Mouse (Mus musculus): ENCODE data around the gene Gdpgp1. TPM values are rescaled to one million over a fixed set of nuclear protein-coding genes. Genes with fewer than 3 reads are reported as not detected.

Gene Gdpgp1
- total and polyA plus RNA-seq, 3 experiments = 4.0 to 4.6 TPM; not detected in 1

DNA sequence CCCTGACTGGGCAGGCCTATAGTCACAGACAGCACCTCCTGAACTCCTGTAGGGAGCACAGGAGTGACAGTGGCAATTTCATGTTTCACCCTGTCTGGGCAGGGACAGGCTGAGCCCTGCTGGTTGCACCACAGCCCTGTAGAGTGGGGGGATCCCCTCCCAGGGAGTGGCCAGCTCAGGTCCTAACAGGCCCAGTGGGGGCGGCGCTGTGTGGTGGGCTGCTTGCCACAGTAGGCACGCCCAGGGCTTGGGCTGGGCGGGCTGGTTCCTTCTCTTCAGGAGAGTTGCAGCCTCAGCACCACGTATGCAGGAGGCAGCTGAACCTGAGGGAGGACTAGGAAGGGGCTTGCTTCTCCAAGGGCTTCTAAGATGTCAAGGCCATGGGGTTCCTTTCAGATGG is 41.2 kb upstream of the Gdpgp1 start:
- H3K9ac ChIP-seq (ENCODE audit: control insufficient read depth, low read depth, low read length, poor library complexity, severe bottlenecking) = peak overlapping the region; percentile 79
- TF ChIP-seq MYC (IDR thresholded peaks at IDR 0.05; ENCODE audit: low read depth, low read length) (no peak), NRF1 (IDR thresholded peaks at IDR 0.05; ENCODE audit: insufficient read depth, low read depth, low read length, poor library complexity, severe bottlenecking) (no peak), SMC3 (IDR thresholded peaks at IDR 0.05; ENCODE audit: low read depth, low read length) (no peak), NELFE (IDR thresholded peaks at IDR 0.05; ENCODE audit: low read depth, low read length) (0 out of 2 replicates have a peak, but pooled peaks have one; percentile 0), UBTF (IDR thresholded peaks at IDR 0.05; ENCODE audit: borderline replicate concordance, insufficient read depth, low read depth, low read length) (no peak), CHD2 (IDR thresholded peaks at IDR 0.05; ENCODE audit: low read length) (no peak), CHD1 (IDR thresholded peaks at IDR 0.05; ENCODE audit: low read depth, low read length) (no peak), USF1 (IDR thresholded peaks at IDR 0.05; ENCODE audit: low read depth, low read length) (no peak), RAD21 (IDR thresholded peaks at IDR 0.05; ENCODE audit: low read depth, low read length) (no peak)
- peaks cover 7 to 17% of the 10 kb centered on the region in 2 experiments for H3K4me1 ChIP-seq (ENCODE audit: control insufficient read depth in 1 of 2, insufficient read depth in 2 of 2, low read length in 2 of 2)
- H3K27me3 ChIP-seq (ENCODE audit: control insufficient read depth in 1 of 2, insufficient read depth in 2 of 2, low read length in 2 of 2) = no peaks in the 10 kb centered on the region
- peak overlapping the region in 1 of 2 experiments; percentile 88; a peak in 2 of 4 replicates for H3K4me3 ChIP-seq (ENCODE audit: control insufficient read depth in 1 of 2, insufficient read depth in 1 of 2, low read depth in 2 of 2, low read length in 2 of 2)
- no peaks in the 10 kb centered on the region for H3K9me3 ChIP-seq (replicated peaks; ENCODE audit: insufficient read depth, low read length)
- peak; percentile 72 for DNase-seq (ENCODE audit: low read depth, low spot score)
- H3K36me3 ChIP-seq (ENCODE audit: control insufficient read depth in 1 of 2, insufficient read depth in 2 of 2, low read length in 2 of 2) = peaks cover 0 to 11% of the 10 kb centered on the region in 2 experiments; a peak in 2 of 4 replicates
- no peaks in the 10 kb centered on the region; the same call in 1 of the 2 replicates for H3K79me2 ChIP-seq (ENCODE audit: control insufficient read depth, insufficient read depth, low read length, poor library complexity)
- peak overlapping the region; percentile 78 for H3K27ac ChIP-seq (ENCODE audit: control insufficient read depth, low read depth, low read length)

DNA sequence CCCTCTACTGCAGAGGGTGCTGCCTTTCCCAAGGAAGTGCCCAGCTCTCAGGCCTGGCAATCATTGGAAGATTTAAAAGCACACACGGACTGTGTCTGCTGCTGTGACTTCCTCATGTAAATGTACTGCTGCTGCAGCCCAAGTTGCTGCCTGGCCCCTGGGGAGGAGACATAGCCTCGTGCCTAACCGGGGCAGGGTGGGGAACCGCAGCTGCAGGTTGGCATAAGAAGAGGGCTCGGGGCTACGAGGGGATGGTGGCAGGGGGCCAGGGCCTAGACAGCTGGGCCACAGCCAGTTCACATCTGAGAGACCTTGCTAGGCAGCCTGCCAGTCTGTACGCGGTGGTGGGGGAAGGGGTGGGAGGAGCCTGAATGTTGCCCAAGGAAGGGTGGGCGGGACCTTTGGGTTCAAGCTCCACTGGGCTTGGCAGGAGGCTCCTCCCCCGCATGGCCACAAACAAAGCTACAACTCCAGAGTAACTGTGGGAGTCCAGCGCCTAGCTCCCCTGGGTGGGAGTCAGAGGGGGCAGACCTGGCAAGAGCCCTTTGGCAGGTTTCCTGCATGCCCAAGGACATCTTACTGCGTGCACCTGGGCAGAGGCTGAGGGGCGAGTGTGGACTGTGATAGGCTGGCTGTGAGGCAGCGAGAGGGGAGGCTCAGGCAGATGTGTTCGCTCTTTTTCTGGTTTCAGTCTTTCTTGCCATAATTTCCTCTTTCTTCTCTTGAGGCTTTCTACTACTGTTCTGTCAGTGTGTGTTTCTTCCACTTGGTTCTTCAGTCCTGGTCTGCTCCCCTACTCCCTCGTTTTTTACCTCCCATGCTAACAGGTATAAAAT is 40.2 kb upstream of the Gdpgp1 start:
- H3K36me3 ChIP-seq (ENCODE audit: control insufficient read depth in 1 of 2, insufficient read depth in 2 of 2, low read length in 2 of 2) = peaks cover 0 to 13% of the 10 kb centered on the region in 2 experiments; a peak in 2 of 4 replicates
- peak; percentile 51 for TF ChIP-seq SIN3A (IDR thresholded peaks at IDR 0.05; ENCODE audit: low read length)
- peak; percentile 73; the same call in 1 of the 2 replicates for TF ChIP-seq ETS1 (IDR thresholded peaks at IDR 0.05; ENCODE audit: low read depth, low read length)
- peak; percentile 54; the same call in 1 of the 2 replicates for TF ChIP-seq ELF1 (IDR thresholded peaks at IDR 0.05; ENCODE audit: low read depth, low read length)
- 0 out of 2 replicates have a peak, but pooled peaks have one; percentile 52 for TF ChIP-seq TBP (IDR thresholded peaks at IDR 0.05; ENCODE audit: low read depth, low read length)
- 0 out of 2 replicates have a peak, but pooled peaks have one; percentile 34 for TF ChIP-seq MXI1 (IDR thresholded peaks at IDR 0.05; ENCODE audit: low read depth, low read length)
- peak; percentile 53 to 74; a peak in 3 of 4 replicates for TF ChIP-seq POLR2A (IDR thresholded peaks at IDR 0.05; ENCODE audit: control insufficient read depth in 1 of 2, insufficient read depth in 1 of 2, low read depth in 1 of 2, low read length in 2 of 2, poor library complexity in 1 of 2)
- 0 out of 2 replicates have a peak, but pooled peaks have one; percentile 19 for TF ChIP-seq MAX (IDR thresholded peaks at IDR 0.05; ENCODE audit: low read length)
- TF ChIP-seq HCFC1 (IDR thresholded peaks at IDR 0.05; ENCODE audit: low read depth, low read length) = peak; percentile 43
- TF ChIP-seq TCF12 (IDR thresholded peaks at IDR 0.05; ENCODE audit: low read depth, low read length) = no peak
- TF ChIP-seq NELFE (IDR thresholded peaks at IDR 0.05; ENCODE audit: low read depth, low read length) = peak; percentile 46; the same call in 1 of the 2 replicates
- TF ChIP-seq ZMIZ1 (IDR thresholded peaks at IDR 0.05; ENCODE audit: low read depth, low read length) = 0 out of 2 replicates have a peak, but pooled peaks have one; percentile 9
- TF ChIP-seq TAL1 (IDR thresholded peaks at IDR 0.05; ENCODE audit: low read length) = 0 out of 2 replicates have a peak, but pooled peaks have one; percentile 5
- TF ChIP-seq MAZ (IDR thresholded peaks at IDR 0.05; ENCODE audit: low read depth, low read length) = peak; percentile 69; the same call in 1 of the 2 replicates
- TF ChIP-seq EP300 (IDR thresholded peaks at IDR 0.05; ENCODE audit: low read depth in 1 of 2, low read length in 2 of 2) = 0 out of 4 replicates have a peak, but pooled peaks of 1 of the 2 experiments have one; percentile 19
- no peak for TF ChIP-seq POLR2AphosphoS2 (IDR thresholded peaks at IDR 0.05; ENCODE audit: low read length)
- TF ChIP-seq NRF1 (IDR thresholded peaks at IDR 0.05; ENCODE audit: insufficient read depth, low read depth, low read length, poor library complexity, severe bottlenecking) = no peak
- no peak for TF ChIP-seq MYC (IDR thresholded peaks at IDR 0.05; ENCODE audit: low read depth, low read length)
- no peaks in the 10 kb centered on the region for H3K9me3 ChIP-seq (replicated peaks; ENCODE audit: insufficient read depth, low read length)
- H3K4me3 ChIP-seq (ENCODE audit: control insufficient read depth in 1 of 2, insufficient read depth in 1 of 2, low read depth in 2 of 2, low read length in 2 of 2) = peak overlapping the region; percentile 84 to 88
- no peaks in the 10 kb centered on the region; the same call in 1 of the 2 replicates for H3K79me2 ChIP-seq (ENCODE audit: control insufficient read depth, insufficient read depth, low read length, poor library complexity)
- no peaks in the 10 kb centered on the region for H3K27me3 ChIP-seq (ENCODE audit: control insufficient read depth in 1 of 2, insufficient read depth in 2 of 2, low read length in 2 of 2)
- DNase-seq (ENCODE audit: low read depth, low spot score) = peak; percentile 95
- H3K27ac ChIP-seq (ENCODE audit: control insufficient read depth, low read depth, low read length) = peak overlapping the region; percentile 92
- peaks cover 8 to 13% of the 10 kb centered on the region in 2 experiments for H3K4me1 ChIP-seq (ENCODE audit: control insufficient read depth in 1 of 2, insufficient read depth in 2 of 2, low read length in 2 of 2)
- peak overlapping the region; percentile 79 for H3K9ac ChIP-seq (ENCODE audit: control insufficient read depth, low read depth, low read length, poor library complexity, severe bottlenecking)

All from MEL (cell line).